Comparison of ENCODE assay signal across 23 mouse cellular contexts in genomic region chr10:21604476-21604875, GRCm38 (mm10). TPM values are rescaled to one million over a fixed set of nuclear protein-coding genes. Genes with fewer than 3 reads are reported as not detected.
DNase-seq lines count a peak whose midpoint lies in the region; ATAC-seq and TF ChIP-seq lines count a peak whose summit lies in the region.
"Had no signal": no experiment of that assay in that cellular context is flagged by ENCODE, and none has a peak within 500 bp of the region (broad histone marks: within the 10 kb centered on the region; RNA-seq: fewer than 3 reads in every experiment).

No protein-coding gene starts in this region.

- no peak overlapping the region for H3K4me2 ChIP-seq in limb, embryonic 12.5 days
- H3K4me2 ChIP-seq: embryonic facial prominence, embryonic 13.5 days; limb, embryonic 13.5 days; neural tube, embryonic 12.5 days had no signal

- no peak for DNase-seq in gastrocnemius, adult 2 months
- DNase-seq in gastrocnemius, adult 8-10 months (ENCODE audit: low spot score in 2 of 2): no peak
- no peak for DNase-seq in limb, embryonic 10.5 days (ENCODE audit: low spot score)
- DNase-seq in right cerebral cortex, postnatal 10 days (ENCODE audit: low spot score in 2 of 2): peak; percentile 42 to 63
- no peak for DNase-seq in right cerebral cortex, adult 18-20 months
- DNase-seq in thymus, postnatal 4 days: no peak
- DNase-seq: cerebellum, adult 9-10 months had no signal

- intact Hi-C loops in gastrocnemius, adult 2 months (cut with DNase I): loop anchor here (5.0 to 10.0 kb wide), 2 partner anchors 58 to 140 kb away; no protein-coding TSS in a partner anchor

- H3K4me1 ChIP-seq in limb, embryonic 12.5 days (replicated peaks): peaks cover 24% of the 10 kb centered on the region
- H3K4me1 ChIP-seq in limb, embryonic 10.5 days: 0 out of 2 replicates have a peak, but pooled peaks cover 2% of the 10 kb centered on the region
- H3K4me1 ChIP-seq: neural tube, embryonic 12.5 days had no signal

- H3K36me3 ChIP-seq in limb, embryonic 12.5 days: no peaks in the 10 kb centered on the region
- H3K36me3 ChIP-seq in limb, embryonic 10.5 days: no peaks in the 10 kb centered on the region
- H3K36me3 ChIP-seq: embryonic facial prominence, embryonic 13.5 days; limb, embryonic 13.5 days; neural tube, embryonic 12.5 days had no signal

- WGBS in limb, embryonic 12.5 days: 83% methylated on average over 8 of the region's 8 CpGs
- WGBS in limb, embryonic 10.5 days: 89% methylated on average over 8 of the region's 8 CpGs

- TF ChIP-seq CTCF in gastrocnemius, adult 2 months (IDR thresholded peaks at IDR 0.05): no peak

- no peaks in the 10 kb centered on the region for H3K9me3 ChIP-seq in limb, embryonic 12.5 days
- H3K9me3 ChIP-seq in limb, embryonic 10.5 days (replicated peaks): no peaks in the 10 kb centered on the region
- H3K9me3 ChIP-seq: embryonic facial prominence, embryonic 13.5 days; limb, embryonic 13.5 days; neural tube, embryonic 12.5 days had no signal

- H3K4me3 ChIP-seq in gastrocnemius, adult 2 months: no peak overlapping the region
- H3K4me3 ChIP-seq in limb, embryonic 12.5 days (replicated peaks): no peak overlapping the region
- no peak overlapping the region for H3K4me3 ChIP-seq in limb, embryonic 10.5 days
- H3K4me3 ChIP-seq: embryonic facial prominence, embryonic 13.5 days; limb, embryonic 13.5 days; neural tube, embryonic 12.5 days had no signal

- H3K27me3 ChIP-seq in limb, embryonic 12.5 days: no peaks in the 10 kb centered on the region
- no peaks in the 10 kb centered on the region for H3K27me3 ChIP-seq in limb, embryonic 10.5 days (ENCODE audit: low read depth, poor library complexity, severe bottlenecking)
- H3K27me3 ChIP-seq: embryonic facial prominence, embryonic 13.5 days; limb, embryonic 13.5 days; neural tube, embryonic 12.5 days had no signal

- peak overlapping the region; percentile 73; the same call in 1 of the 2 replicates for H3K27ac ChIP-seq in gastrocnemius, adult 2 months
- 0 out of 2 replicates have a peak overlapping the region, but pooled peaks have one; percentile 35 for H3K27ac ChIP-seq in limb, embryonic 12.5 days
- no peak overlapping the region for H3K27ac ChIP-seq in limb, embryonic 10.5 days
- H3K27ac ChIP-seq: neural tube, embryonic 12.5 days had no signal

- ATAC-seq in limb, embryonic 12.5 days (ENCODE audit: insufficient number of reproducible peaks, insufficient read depth, low FRiP score, low TSS enrichment, low read depth): no peak

- no peak overlapping the region for H3K9ac ChIP-seq in limb, embryonic 12.5 days (replicated peaks)
- H3K9ac ChIP-seq: embryonic facial prominence, embryonic 13.5 days; limb, embryonic 13.5 days; neural tube, embryonic 12.5 days had no signal

RNA-seq across cellular contexts. Expression of gene 1700020N01Rik, which starts 11.5 kb away (rescaled TPM):
- total RNA-seq in gastrocnemius, adult 2 months (2021): not detected
- not detected for total RNA-seq in gastrocnemius, adult 8-10 months (2022)
- polyA plus RNA-seq in limb, embryonic 12.5 days (2016; fragmentation: Nextera tagmentation; extraction: Ambion mirVana): not detected in 2 replicates
- not detected in 2 replicates for polyA plus RNA-seq in limb, embryonic 10.5 days (2016; fragmentation: Nextera tagmentation; extraction: Ambion mirVana)
- total RNA-seq: adrenal gland, postnatal 10 days; gastrocnemius, adult 18-20 months; heart, adult 18-20 months; layer of hippocampus, adult 8-10 months; left cerebral cortex, adult 18-20 months; megakaryocyte progenitor cell, adult 5-6 weeks; monocyte, adult 5-6 weeks had no signal
- polyA plus RNA-seq: C2C12; cortical plate, adult 2 months; embryonic facial prominence, embryonic 13.5 days; heart, postnatal 0 days; hindbrain, embryonic 11.5 days; intestine, embryonic 14.5 days; limb, embryonic 13.5 days; neural tube, embryonic 12.5 days had no signal

Comparison
In these comparisons a context has a peak if more than half of its experiments do, and no peak if none do; other contexts are left out.
1. DNase-seq: peak in right cerebral cortex, postnatal 10 days (2 of 2); none in gastrocnemius, adult 2 months (single experiment), gastrocnemius, adult 8-10 months (0 of 2), limb, embryonic 10.5 days (single experiment), right cerebral cortex, adult 18-20 months (single experiment) and thymus, postnatal 4 days (single experiment).